Mouse (Mus musculus): ENCODE data around the gene 2610002M06Rik. TPM values are rescaled to one million over a fixed set of nuclear protein-coding genes. Genes with fewer than 3 reads are reported as not detected.

Gene 2610002M06Rik
- polyA plus RNA-seq, 1 experiment from 2014 or later = 15.2 TPM

Other genes with a start within 250 kb of the 2610002M06Rik start
- gene Tbx22, start 148.4 kb downstream of the 2610002M06Rik start, polyA plus RNA-seq (2015; fragmentation: Nextera tagmentation; extraction: Ambion mirVana) = 0.04 and 0.08 TPM in 2 replicates
- not detected in 2 replicates for gene Tent5d, start 23.7 kb downstream of the 2610002M06Rik start, polyA plus RNA-seq (2015; fragmentation: Nextera tagmentation; extraction: Ambion mirVana)
- gene Gm732, start 132.1 kb upstream of the 2610002M06Rik start, polyA plus RNA-seq (2015; fragmentation: Nextera tagmentation; extraction: Ambion mirVana) = not detected in 2 replicates